Mouse (Mus musculus) limb, embryonic 12.5 days (tissue): Measurements from ENCODE around the gene Zcchc24. TPM values are rescaled to one million over a fixed set of nuclear protein-coding genes. Genes with fewer than 3 reads are reported as not detected.
A peak's percentile ranks its signal among the peaks of the same experiment; 100 is the strongest.

Experiments used
- ATAC-seq: fragments of 200-750 bp; cut with Nextera tagmentation; 2 replicates; pipeline ENCODE4 v1.8.0; 2017; ENCODE audit warnings: low read depth, moderate TSS enrichment; ENCODE audit not compliant: insufficient number of reproducible peaks, insufficient read depth, low FRiP score, low TSS enrichment
- H3K27ac ChIP-seq: fragments of 300-500 bp; sonication (generic); 2 replicates; pipeline ENCODE4 v1.5.1; 2016; ENCODE audit warnings: mild to moderate bottlenecking, moderate library complexity
- H3K27me3 ChIP-seq: fragments of 300-500 bp; sonication (generic); 2 replicates; pipeline ENCODE4 v1.6.1; 2016; ENCODE audit warnings: mild to moderate bottlenecking, moderate library complexity
- H3K36me3 ChIP-seq: fragments of 300-500 bp; sonication (generic); 2 replicates; pipeline ENCODE4 v1.6.1; 2016; ENCODE audit warnings: mild to moderate bottlenecking, moderate library complexity
- H3K4me1 ChIP-seq: fragments of 300-500 bp; sonication (generic); replicated peaks from 2 replicates; pipeline ENCODE4 v1.6.1; 2016
- H3K4me2 ChIP-seq: fragments of 300-500 bp; sonication (generic); 2 replicates; pipeline ENCODE4 v1.6.1; 2016; ENCODE audit warnings: mild to moderate bottlenecking, moderate library complexity
- H3K4me3 ChIP-seq: fragments of 300-500 bp; sonication (generic); replicated peaks from 2 replicates; pipeline ENCODE4 v1.5.1; 2016; ENCODE audit warnings: mild to moderate bottlenecking
- H3K9ac ChIP-seq: fragments of 300-500 bp; sonication (generic); replicated peaks from 2 replicates; pipeline ENCODE4 v1.6.1; 2016; ENCODE audit warnings: mild to moderate bottlenecking, moderate library complexity
- H3K9me3 ChIP-seq: fragments of 300-500 bp; sonication (generic); 2 replicates; pipeline ENCODE4 v1.6.1; 2016; ENCODE audit warnings: mild to moderate bottlenecking, moderate library complexity
- WGBS: fragments of 180-500 bp; shearing (Covaris S2); methylation state at CpG from one replicate; pipeline ENCODE4 v1.1.7; 2016; 5-methylcytosine and 5-hydroxymethylcytosine counted together
- polyA plus RNA-seq: library from polyadenylated mRNA; unstranded; fragments of >200 nt; fragmentation: Nextera tagmentation; extraction: Ambion mirVana; gene quantifications from 2 replicates; pipeline ENCODE4 v1.2.1, GENCODE M21; 2016

Gene Zcchc24
- polyA plus RNA-seq, 1 experiment from 2014 or later: 28.6 TPM

DNA sequence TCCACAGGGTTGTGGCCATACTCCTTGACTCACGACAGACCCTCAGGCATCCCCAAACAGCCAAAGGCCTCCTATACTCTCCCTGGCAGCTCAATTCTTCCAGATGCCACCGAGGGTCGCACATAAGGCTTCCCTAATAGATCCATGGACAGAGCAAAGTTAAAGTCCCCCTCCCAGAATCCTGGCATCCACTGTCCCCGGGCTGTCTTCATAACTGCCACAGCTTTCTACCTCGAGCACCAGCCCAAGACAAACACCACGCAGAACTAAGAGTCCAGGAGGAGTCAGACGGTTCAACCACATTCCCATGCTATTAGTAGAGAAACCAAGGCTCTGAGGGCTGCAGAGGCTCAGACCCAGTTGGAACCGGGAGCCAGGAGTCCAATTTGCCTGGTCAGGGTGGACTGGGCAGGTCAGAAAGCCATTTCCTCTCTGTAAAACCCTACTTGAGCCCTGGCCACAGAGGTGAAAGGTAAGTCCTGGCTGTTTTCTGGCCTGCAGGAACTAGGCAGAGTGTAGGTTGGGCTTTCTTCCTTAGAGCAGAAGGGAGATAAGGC is 8.8 kb downstream of the Zcchc24 start:
- Histone ChIP-seq H3K9ac (0 out of 2 replicates have a peak overlapping the region, but pooled peaks have one; percentile 8), H3K4me1 (peaks cover 61% of the 10 kb centered on the region), H3K4me2 (no peak overlapping the region), H3K36me3 (peaks cover 10% of the 10 kb centered on the region), H3K4me3 (no peak overlapping the region), H3K9me3 (no peaks in the 10 kb centered on the region), H3K27ac (peak overlapping the region; percentile 67), H3K27me3 (no peaks in the 10 kb centered on the region)
- no peak for ATAC-seq
- WGBS: 44% methylated on average over 8 of the region's 8 CpGs

DNA sequence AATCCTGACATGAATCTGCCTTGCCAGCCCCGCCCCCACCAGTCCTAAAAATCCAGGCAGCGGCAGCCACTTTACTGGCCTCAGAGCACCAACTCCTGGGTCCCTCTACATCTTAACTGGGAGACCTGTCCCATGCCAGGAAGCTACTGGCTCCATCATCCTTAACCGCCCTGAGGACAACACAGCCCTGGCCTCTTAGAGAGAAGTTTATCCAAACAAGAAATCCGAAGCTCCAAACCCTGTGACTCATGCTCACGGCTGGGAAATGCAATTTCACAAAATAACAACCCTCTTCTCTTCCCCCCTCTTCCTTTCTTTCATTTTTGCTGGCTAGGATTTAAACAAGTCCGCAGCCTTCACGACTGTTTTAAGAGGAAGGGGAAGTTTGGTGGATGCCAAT is 9.3 kb downstream of the Zcchc24 start:
- H3K4me2 ChIP-seq: no peak overlapping the region
- 0 out of 2 replicates have a peak overlapping the region, but pooled peaks have one; percentile 8 for H3K9ac ChIP-seq
- ATAC-seq: no peak
- H3K27ac ChIP-seq: peak overlapping the region; percentile 67; the same call in 1 of the 2 replicates
- no peaks in the 10 kb centered on the region for H3K27me3 ChIP-seq
- 33% methylated on average over 7 of the region's 7 CpGs for WGBS
- peaks cover 61% of the 10 kb centered on the region for H3K4me1 ChIP-seq
- H3K4me3 ChIP-seq: no peak overlapping the region
- H3K9me3 ChIP-seq: no peaks in the 10 kb centered on the region
- peaks cover 13% of the 10 kb centered on the region for H3K36me3 ChIP-seq

DNA sequence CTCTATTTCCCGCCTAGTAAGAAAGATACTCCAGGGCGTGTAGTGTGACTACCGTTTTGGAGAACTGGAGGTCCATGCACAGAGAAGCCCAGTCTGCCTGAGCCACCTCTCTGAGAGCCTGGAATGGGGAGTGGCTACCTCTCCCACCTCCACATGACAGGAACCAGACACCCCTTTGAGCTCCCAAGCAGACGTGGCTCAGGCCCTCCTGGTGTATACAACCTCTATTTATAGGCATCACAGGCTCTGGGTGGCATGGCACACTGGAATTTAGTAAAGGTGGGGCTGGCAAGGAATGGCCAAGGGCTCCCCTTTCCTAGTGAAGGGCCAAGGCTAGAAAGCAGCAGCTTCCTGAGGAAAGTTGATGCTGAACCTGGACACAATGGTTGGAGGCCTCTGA is 10.9 kb downstream of the Zcchc24 start:
- no peaks in the 10 kb centered on the region for H3K9me3 ChIP-seq
- no peak overlapping the region for H3K4me3 ChIP-seq
- H3K27ac ChIP-seq: peak overlapping the region; percentile 53
- no peak overlapping the region for H3K9ac ChIP-seq
- H3K4me2 ChIP-seq: no peak overlapping the region
- H3K36me3 ChIP-seq: peaks cover 22% of the 10 kb centered on the region
- WGBS: 53% methylated on average over 4 of the region's 4 CpGs
- peaks cover 66% of the 10 kb centered on the region for H3K4me1 ChIP-seq
- H3K27me3 ChIP-seq: no peaks in the 10 kb centered on the region
- ATAC-seq: no peak

DNA sequence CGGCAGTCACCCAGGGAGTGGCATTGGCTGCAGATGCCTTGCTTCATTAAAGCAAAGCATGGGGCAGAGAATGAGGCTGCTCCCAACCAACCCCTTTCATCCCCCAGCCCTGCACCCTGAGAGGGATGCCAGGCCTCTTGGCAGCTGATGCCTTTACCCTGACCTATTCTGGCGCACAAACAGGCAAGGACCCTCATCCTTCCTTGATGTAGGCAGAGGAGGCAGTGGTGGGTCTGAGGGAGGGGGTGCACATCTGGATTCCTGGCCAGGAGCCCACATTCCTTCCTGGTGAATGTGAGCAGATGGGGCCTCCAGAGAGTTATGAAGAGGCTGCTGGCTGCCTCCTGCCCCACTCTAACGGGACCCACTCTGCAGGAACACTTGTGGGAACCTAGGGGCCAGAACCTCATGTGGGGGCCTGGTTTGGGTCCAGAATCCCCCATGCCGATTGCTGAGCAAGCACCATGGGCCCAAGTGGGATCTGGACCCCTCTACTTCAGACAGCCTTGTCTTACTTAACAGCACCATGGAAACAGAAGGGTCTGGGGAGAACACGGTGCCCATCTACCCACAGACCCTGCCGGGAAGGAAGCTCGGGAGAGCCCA is 12.4 kb downstream of the Zcchc24 start:
- Histone ChIP-seq H3K36me3 (peaks cover 31% of the 10 kb centered on the region), H3K4me2 (peak overlapping the region; percentile 13; the same call in 1 of the 2 replicates), H3K4me1 (peaks cover 66% of the 10 kb centered on the region)

DNA sequence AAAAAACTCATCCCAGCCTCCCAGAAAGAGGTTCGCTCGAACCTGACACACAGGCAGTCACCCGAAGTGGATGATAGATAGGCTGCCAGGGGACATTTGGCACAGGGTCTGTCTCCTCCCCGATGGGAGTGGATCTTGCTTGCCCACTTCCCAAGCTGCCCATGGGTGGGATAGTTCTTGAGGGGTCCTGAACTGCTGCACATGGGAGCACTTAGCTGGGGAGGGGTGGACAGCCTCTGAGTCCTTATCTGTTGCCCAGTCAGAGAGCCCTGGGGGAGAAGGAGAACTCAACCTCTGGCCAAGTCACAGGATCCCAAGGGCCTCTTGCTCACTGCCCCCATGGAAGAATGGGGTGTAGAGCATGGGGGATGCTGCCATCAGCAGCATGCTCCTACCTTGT is 13.3 kb downstream of the Zcchc24 start:
- Histone ChIP-seq H3K4me2 (no peak overlapping the region), H3K27ac (no peak overlapping the region), H3K36me3 (peaks cover 41% of the 10 kb centered on the region)

More for the DNA sequence above, 12.4 kb downstream of the Zcchc24 start:
- no peak overlapping the region for H3K9ac ChIP-seq
- 53% methylated on average over 7 of the region's 7 CpGs for WGBS
- no peaks in the 10 kb centered on the region for H3K27me3 ChIP-seq
- ATAC-seq: no peak; the same call in 1 of the 2 replicates
- H3K27ac ChIP-seq: peak overlapping the region; percentile 83
- no peaks in the 10 kb centered on the region for H3K9me3 ChIP-seq
- no peak overlapping the region for H3K4me3 ChIP-seq

DNA sequence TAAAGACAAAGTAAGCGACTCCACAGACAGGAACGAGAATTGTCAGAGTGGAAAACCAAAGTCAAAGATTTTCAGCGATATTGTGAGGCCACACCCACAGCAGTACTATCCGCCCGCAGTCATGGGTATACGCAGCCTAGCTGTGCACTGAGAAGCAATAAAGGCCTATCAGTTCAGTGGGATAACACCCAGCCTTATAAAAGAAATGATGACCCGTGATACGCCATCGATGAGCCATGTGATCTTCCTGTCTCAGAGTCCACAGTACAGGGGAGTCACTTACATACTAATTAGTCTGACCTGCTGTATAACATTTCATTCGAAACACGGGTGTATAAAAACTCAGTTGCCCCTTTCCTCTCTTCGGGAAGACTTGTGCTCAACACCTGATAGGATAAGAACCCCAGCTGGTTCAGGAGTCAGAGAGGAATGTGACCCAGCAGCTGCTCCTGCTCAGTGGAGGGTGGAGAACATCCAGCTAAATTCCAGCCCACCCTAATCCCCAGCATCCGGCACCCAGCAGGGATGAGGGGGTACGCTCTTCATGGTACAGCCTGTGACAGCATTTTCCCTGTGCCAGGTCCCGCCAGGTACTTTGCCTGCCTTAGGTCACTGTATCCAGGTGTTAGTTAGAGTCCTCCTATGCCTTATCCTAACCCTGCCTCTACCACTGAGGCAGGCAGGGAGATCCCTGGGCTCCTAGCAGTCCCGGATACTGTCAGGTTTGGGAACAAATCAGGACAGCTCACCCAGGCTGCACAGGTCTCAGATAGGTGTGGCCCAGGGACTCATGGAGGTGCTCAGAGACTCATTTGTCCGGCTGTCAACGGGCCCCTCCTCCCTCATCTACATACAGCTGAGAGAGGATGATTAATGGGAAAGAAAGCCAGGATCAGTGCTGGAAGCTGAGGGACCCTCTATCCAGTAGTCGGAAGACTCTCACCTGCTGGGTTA is 14.0 kb downstream of the Zcchc24 start:
- H3K4me3 ChIP-seq: no peak overlapping the region
- H3K27me3 ChIP-seq: no peaks in the 10 kb centered on the region
- whole genome bisulfite sequencing: 48% methylated on average over 19 of the region's 19 CpGs
- H3K36me3 ChIP-seq: peaks cover 41% of the 10 kb centered on the region
- no peak overlapping the region for H3K9ac ChIP-seq
- no peak for ATAC-seq
- no peak overlapping the region for H3K27ac ChIP-seq
- H3K4me2 ChIP-seq: no peak overlapping the region
- peaks cover 69% of the 10 kb centered on the region for H3K4me1 ChIP-seq
- H3K9me3 ChIP-seq: no peaks in the 10 kb centered on the region

More for the DNA sequence above, 13.3 kb downstream of the Zcchc24 start:
- no peaks in the 10 kb centered on the region for H3K9me3 ChIP-seq
- H3K9ac ChIP-seq: no peak overlapping the region
- 41% methylated on average over 4 of the region's 4 CpGs for WGBS
- peaks cover 69% of the 10 kb centered on the region for H3K4me1 ChIP-seq
- ATAC-seq: no peak
- no peak overlapping the region for H3K4me3 ChIP-seq
- H3K27me3 ChIP-seq: no peaks in the 10 kb centered on the region

DNA sequence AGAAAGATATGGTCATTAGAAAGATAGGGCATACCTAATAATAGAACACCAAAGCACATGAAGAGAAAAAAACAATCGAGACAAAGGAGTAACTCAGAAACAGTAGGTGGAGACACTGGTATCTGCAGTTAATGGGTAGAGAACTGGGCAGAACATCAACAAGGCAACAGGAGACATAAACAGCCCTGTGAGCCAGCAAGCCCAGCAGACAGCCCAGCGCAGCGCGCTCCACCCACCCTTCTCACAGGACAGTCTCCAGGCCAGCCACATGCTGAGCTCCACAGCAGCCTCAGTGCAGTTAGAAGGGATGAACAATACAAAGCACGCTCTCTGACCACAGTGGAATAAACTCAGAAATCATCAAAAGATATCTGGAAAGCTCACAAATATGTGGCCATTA is 15.8 kb downstream of the Zcchc24 start:
- H3K9ac ChIP-seq: no peak overlapping the region
- H3K4me3 ChIP-seq: no peak overlapping the region
- 35% methylated on average over 5 of the region's 5 CpGs for WGBS
- peaks cover 41% of the 10 kb centered on the region for H3K36me3 ChIP-seq
- no peak overlapping the region for H3K27ac ChIP-seq
- no peak for ATAC-seq
- H3K4me2 ChIP-seq: no peak overlapping the region
- H3K9me3 ChIP-seq: no peaks in the 10 kb centered on the region
- no peaks in the 10 kb centered on the region for H3K27me3 ChIP-seq
- peaks cover 73% of the 10 kb centered on the region for H3K4me1 ChIP-seq

DNA sequence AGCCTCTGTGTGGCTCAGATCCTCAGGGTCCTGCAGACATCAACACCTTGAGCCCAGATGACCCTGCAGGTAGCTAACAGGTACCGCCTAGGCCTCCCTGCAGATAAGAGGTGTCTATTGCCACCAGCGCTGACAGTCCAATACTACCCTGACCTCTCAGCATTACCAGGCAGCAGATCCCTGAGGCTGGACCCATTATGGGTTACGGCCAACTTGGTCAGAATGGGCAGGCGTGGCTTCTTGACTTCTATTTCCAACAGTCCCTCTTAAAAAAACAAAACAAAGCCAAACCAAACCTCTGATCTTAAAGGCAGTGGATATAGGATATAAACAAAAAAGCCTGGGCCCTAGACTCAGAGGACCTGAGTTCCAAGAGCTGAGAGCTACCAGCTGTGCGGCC is 17.8 kb downstream of the Zcchc24 start:
- no peaks in the 10 kb centered on the region for H3K9me3 ChIP-seq
- ATAC-seq: no peak
- H3K9ac ChIP-seq: no peak overlapping the region
- H3K4me3 ChIP-seq: no peak overlapping the region
- peaks cover 57% of the 10 kb centered on the region for H3K36me3 ChIP-seq
- H3K27me3 ChIP-seq: no peaks in the 10 kb centered on the region
- 86% methylated on average over 5 of the region's 5 CpGs for WGBS
- H3K27ac ChIP-seq: 0 out of 2 replicates have a peak overlapping the region, but pooled peaks have one; percentile 5
- peaks cover 67% of the 10 kb centered on the region for H3K4me1 ChIP-seq
- H3K4me2 ChIP-seq: no peak overlapping the region

DNA sequence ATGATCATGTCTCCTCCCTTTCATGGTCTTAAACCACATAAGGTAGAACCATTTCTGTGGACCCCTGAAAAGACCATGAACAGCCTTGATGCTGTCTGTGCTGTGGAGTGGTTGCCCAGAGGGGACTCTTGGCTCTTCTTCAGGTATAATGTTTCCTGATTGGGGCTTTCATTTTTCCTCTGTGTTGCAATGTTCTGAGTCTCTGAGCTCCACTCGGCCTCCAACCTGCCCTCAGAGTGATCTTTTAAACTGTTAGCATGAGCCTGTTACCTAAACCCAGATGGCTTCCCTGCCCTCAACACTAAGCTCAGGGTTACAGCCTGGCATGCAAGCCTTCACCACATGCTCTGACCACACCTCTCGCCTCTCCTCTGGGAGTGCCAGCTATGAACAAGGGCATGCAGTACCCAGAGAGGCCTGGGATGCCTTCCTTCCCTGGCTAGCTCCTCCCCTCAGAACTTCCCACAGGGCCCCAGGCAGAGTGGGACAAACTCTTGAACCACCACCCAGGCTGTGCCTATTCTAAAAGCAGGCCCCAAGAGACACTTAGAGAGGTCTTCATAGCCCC is 18.3 kb downstream of the Zcchc24 start:
- peaks cover 56% of the 10 kb centered on the region for H3K36me3 ChIP-seq

DNA sequence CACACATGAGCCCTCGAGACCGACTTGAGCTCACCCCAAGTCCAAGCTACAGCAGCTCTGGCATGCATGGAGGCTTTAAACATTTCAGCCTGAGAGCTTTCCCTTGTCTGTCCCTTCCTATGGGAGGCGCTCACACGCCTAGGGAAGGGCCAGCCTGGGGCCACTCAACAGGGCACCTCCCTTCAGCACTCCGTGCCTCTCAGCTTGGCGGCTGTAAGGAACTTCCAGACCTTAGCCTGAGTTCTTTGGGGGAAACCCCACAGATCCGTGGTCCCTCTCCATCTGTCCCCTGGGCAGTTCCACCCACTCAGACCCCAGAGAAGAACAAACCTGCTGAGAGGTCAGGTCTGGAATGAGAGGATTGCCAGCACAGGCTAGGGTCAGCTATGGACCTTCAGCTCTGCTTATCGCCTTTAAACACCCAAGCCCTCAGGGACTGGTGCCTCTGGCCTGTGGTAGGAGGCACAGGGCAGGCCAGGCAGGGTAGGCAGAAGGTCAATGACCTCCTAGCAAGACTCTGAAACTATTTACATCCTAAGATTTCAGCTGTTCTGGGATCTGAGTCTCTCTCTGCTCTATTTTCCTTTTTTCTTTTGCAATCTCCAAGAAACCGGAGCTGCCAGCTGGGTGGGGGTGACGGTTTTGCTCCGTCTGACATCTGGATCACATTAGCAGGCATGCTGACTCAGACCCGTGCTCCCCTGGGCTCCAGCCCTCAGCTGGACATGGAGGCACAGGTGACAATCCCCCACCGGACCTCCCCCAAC is 19.5 kb downstream of the Zcchc24 start:
- Histone ChIP-seq H3K36me3 (peaks cover 59% of the 10 kb centered on the region), H3K27ac (peak overlapping the region; percentile 90), H3K4me3 (no peak overlapping the region), H3K4me2 (peak overlapping the region; percentile 28; the same call in 1 of the 2 replicates), H3K4me1 (peaks cover 49% of the 10 kb centered on the region), H3K27me3 (no peaks in the 10 kb centered on the region), H3K9me3 (no peaks in the 10 kb centered on the region), H3K9ac (no peak overlapping the region)
- no peak for ATAC-seq
- 18% methylated on average over 13 of the region's 13 CpGs for WGBS

More for the DNA sequence above, 18.3 kb downstream of the Zcchc24 start:
- no peaks in the 10 kb centered on the region for H3K27me3 ChIP-seq
- peak overlapping the region; percentile 5; the same call in 1 of the 2 replicates for H3K27ac ChIP-seq
- H3K9ac ChIP-seq: no peak overlapping the region
- H3K9me3 ChIP-seq: no peaks in the 10 kb centered on the region
- no peak overlapping the region for H3K4me3 ChIP-seq
- H3K4me1 ChIP-seq: peaks cover 62% of the 10 kb centered on the region
- no peak overlapping the region for H3K4me2 ChIP-seq
- 72% methylated on average over 2 of the region's 2 CpGs for WGBS
- no peak for ATAC-seq
